Mouse (Mus musculus) yolk sac, embryonic 10.5 days (tissue): ENCODE data around the gene Ttl.
A peak's percentile ranks its signal among the peaks of the same experiment; 100 is the strongest.

Source experiments
- DNase-seq: peaks from one replicate; pipeline ENCODE4 v3.0.0-alpha.2; 2017; ENCODE audit warnings: low spot score

The Ttl gene

DNA sequence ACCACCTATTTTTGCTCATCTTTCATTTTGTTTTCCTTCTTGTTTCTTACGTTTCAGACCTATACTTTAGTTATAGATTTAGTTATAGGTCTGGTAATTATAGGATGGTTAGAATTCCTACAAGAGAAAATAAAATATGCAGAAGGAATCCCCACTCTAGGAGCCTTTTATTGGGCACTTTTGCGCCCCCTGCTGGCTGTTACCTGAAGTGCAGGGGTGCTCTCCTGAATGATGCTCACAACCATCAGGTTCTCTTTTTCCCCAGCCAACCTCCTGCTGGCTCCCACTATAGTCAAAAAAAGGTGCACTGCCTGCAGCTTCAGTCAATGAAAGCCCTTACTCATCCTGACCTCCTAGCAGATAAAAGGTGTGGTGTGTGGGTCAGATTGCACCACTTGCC is 19.2 kb downstream of the Ttl start:
- DNase-seq, result no peak

DNA sequence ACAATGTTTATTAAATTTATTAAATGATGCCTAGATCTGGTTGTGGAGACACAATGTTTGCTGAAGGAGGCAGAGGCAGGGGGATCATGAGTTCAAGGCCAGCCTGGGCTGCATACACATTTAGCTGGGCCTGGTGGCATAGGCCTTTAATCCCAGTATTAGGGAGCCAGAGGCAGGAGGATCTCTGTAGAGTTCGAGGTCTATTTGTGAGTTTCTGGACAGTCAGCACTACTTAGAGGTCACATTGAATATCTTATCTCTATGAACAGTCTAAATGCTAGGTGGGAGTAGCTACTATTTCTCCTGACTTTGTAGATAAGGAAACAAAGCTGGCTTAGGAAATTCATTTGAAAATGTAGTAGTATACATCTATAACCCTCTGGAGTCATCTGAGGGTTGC is 21.8 kb downstream of the Ttl start:
- no peak for DNase-seq

DNA sequence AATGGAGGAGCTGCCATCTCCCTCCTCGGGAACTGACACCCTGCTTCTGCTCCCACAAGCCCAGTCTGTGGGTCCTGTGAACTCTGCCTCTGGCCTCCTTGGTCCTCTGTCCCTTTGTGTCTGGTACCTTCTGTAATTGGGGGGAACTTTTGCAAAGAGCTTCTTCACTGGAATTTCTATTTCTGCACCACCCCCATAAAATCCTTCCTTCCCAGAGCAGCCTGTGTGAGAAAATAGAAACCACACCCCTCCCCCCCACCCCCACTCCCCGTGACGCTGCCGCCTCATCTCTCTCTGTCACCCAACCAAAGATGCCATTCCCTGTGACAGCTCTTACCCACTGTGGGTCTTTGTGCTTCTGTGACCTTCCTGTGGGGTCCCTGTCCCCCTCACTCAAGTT is 24.6 kb downstream of the Ttl start:
- DNase-seq, result no peak

DNA sequence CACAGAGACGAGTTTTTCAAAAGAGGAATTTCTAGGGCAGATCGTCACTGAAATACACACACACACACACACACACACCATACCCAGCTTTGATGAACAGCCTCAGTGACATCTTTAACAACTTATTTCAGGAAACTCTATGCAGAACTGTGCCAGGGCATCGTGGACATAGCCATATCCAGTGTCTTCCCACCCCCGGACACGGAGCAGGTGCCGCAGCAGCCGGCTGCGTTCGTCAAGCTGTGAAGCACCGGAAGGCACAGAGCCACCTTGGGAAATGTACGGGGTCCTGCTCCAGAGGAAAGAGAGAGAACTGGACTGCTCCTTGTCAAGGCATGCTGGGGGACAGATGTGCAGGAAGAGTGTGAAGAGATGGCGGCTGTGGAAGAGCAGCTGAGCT is 27.1 kb downstream of the Ttl start:
- no peak for DNase-seq

DNA sequence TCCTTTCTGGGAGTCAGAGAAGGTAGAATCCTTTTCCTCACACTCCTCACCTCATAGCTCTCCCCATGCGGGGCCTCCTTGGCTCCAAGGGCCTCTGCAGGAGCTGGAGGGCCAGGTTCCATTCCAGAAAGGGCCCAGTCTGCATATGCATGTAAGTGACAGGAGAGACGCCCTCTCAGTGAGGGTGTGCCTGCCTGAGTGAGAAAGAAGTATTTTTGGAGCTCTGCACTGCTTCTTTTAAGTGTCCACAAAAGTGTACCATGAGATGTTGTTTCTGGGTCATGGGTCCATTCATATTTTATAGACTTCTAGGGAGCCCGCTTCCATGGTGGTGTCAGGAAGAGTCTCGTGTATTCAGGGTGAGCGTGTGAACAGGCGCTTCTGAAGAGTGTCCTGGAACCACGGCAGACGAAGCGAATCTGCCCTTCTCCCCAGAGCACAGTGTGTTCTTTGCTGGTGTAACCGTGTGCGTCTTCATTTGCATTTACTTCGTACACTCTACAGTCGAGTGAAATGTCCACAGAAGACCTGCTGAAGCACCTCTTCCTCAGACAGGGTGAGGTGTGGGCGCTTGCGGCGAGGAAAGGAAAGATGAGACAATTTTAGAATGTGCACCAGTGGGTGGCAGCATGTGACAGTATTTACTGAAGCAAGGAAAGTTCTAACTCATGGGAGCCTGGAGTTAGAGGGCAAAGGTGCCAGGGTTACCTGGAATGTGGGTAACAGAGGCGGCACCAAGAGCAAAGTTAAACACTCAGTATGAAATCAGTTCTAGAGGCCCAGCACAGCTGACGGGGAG is 28.4 kb downstream of the Ttl start:
- no peak for DNase-seq

DNA sequence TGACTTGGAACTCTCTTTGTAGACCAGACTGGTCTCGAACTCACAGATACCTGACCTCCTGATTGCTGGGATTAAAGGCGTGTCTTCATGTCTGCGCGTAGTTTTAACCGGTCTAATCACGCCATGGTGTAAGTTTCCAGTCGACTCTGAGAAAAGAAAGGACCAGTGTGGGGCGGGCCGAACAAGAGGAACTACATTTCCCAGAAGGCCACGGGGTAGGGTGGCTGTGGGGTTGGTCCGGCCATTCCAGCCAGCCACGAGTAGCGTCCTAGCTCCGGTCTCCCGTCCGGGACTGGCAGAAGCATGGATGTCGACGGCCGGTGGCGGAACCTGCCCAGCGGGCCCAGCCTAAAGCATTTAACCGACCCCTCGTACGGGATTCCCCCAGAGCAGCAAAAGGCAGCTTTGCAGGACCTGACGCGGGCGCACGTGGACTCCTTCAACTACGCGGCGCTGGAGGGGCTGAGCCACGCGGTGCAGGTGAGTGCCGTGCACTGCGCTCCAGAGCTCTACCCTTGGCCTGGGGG is 35.1 kb downstream of the Ttl start, which contains the start of gene Polr1b:
TSS of gene Polr1b (plus strand) at position 212 of the 527 bp plus-strand sequence.
- peak; percentile 95 for DNase-seq

DNA sequence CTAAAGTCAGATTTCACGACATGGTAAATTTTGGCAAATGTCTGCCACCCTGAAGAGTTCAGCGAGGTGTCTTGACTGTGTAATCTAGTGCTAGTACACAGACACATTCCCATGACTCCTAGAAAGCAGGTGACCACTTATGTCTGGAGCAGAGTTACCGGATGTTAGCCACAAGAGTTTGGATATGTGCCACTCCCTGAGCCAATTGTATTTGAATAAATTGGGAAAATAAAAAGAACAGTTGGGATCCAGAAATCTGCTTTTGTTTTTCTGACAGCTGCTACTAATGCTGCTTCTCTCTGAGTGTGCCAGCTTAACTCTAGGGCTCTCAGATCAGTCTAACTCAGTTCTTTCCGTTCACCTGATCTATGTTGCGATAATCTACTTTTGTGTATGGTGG is 47.2 kb downstream of the Ttl start:
- DNase-seq, result no peak

DNA sequence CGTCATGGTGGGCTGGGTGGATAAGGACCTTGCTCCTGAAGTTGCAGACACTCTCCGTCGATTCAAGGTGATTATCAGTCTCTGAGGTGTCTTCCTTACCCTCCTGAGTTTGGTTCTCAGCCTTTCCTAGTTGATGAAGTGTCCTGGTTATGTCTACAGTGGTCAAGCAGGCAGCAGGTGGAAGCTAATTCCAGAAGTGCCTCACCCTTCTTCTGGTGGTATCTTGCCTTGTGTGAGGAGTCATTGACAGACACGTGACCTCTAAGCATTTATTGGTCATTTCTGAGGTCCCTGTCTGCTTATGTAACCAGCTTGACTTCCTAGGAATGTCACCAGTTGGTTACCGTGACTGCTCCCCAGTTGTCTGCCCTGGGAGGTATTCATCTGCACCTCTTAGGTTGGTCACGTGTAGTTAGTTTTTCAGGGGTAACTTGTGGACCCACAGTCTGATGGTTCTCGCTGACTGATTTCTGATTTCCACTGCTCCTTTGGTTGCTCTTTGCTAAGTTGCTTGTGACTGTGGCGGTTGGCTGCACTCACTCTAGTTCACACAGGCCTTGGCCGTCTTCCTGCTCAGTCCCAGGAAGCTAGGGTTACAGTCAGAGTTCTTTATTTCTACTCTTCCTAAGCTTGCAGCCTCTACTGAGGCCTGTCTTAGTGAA is 50.1 kb downstream of the Ttl start:
- DNase-seq, result no peak

DNA sequence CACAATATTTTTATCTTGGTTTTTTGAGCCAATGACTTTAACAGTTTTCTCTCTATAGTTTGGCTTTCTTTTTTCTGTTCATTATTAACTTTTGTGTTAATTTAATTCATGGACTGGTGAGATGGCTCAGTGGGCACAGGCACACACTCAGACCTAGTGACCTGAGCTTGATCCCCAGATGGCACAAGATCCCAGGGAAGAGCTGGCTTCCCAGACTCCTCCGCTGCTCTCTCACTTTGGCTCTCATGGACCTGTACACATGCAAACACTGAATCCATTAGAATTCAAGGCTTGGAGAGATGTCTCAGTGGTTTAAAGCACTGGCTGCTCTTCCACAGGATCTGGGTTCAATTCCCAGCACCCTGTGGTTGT is 50.6 kb downstream of the Ttl start:
- no peak for DNase-seq

DNA sequence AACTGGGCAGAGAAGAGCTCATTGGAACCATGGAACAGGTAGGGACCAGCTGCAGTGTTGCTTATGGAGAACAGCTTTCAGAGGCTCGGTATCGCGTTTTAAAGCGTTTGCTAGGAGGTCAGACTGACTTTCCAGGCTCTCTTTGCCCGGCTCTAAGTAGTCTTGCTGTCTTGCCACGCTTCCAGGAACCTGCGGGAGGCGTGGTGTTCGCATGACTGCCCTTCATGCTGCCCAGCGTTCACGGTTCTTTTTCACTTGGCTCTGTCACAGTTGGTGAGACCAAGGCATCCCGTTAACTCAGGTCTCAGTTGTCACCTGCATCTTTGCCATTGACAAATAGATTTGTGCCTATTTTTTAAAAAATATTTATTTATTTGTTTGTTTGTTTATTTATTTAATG is 52.3 kb downstream of the Ttl start:
- no peak for DNase-seq

DNA sequence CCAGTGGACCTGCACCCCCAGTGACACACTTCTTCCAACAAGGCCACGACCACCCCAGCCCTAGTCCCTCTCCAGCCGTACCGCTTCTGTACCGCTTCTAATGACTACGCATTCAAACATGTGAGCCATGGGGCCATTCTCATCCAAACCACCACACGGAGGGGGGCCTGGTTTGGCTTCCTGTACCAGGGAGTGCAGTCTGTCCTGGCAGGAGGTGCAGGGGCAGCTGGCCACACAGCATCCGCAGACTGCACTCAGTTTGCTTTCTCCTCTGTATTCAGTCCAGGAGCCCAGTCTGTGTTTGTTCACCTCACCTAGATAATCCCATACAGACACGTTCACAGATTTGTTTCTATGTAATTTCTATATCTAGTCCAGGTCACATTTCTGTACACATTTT is 56.2 kb downstream of the Ttl start:
- DNase-seq, result no peak

DNA sequence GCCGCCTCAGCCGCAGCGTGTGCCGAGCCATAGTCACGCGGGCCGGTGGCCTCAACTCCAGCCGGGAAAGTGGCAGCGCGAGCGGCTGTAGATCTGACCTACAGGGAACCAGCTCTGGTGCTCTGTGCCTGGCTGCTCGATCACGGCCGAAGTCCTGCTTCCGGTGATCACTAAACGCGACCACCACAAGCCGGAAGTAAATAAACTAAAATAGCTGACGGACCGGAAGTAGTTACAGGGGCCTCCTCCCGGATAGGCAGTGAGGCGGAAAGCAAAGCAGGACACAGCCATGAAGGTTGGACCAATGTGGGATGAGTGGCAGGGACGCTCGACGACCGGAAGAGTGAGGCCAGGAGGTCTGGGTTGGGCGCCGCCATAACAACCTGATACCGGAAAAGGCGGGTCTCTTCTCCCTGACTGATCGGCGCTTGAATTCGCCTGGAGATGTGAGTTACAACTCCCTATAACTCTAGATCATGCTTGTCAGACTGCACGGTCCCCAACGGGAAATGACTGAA is 63.7 kb downstream of the Ttl start, which contains the start of gene Chchd5:
TSS of gene Chchd5 (plus strand) at position 289 of the 518 bp plus-strand sequence.
- peak; percentile 97 for DNase-seq

DNA sequence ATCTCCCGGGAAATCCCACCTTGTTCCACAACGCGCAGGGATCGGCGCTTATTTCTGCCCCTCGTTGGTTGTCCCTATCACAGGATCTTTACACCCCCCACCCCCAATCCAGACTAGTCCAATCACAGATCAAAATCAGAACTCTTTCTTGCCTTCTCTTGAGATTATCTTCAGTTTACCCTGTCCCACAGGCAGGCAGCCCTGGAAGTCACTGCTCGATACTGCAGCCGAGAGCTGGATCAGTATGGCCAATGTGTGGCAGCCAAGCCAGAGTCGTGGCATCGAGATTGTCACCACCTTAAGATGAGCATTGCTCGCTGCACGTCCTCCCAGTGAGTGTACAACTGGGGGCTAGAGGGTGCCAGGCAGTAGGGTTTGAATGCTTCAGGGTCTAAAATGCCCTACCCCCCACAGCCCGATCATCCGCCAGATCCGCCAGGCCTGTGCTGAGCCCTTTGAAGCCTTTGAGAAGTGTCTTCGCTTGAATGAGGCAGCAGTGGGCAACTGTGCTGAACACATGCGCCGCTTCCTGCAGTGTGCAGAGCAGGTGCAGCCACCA is 64.3 kb downstream of the Ttl start:
- no peak for DNase-seq

DNA sequence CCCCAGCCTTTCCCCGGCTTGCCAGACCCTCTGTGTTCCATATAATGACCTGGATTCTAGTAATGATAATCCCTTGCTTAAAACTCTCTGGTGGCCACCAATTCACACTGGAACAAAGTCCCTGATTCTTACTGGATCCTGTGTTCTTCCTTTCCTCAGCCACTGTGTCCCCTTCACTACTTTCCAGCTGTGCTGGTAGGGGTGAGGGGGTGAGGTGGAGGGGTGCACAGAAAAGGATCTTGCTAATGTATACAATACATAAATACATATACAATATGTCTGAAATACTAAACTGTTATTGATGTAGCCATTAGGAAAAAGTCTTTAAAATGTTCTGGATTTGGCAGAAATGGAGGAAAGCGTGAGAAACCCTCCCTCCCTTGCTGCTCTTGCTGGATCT is 65.0 kb downstream of the Ttl start:
- DNase-seq, result no peak

DNA sequence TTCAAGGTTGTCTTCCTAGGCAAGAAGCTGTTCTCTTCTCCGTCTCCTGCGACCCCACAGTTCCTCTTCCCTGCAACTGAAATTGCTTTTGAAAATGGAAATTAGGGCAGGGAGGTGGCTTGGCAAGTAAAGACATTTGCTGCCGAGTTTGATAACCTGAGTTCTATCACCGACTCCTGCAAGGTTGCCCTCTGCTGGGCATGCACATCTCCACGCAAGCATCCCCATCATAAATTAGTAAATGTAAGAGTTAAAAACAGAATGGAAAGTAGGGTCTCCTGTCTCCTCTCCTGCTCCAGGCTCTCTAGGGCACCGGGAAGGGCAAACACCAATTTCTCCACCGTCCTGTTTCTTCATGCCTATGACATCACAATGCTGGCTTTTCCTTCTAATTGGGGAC is 66.5 kb downstream of the Ttl start:
- DNase-seq, result no peak

DNA sequence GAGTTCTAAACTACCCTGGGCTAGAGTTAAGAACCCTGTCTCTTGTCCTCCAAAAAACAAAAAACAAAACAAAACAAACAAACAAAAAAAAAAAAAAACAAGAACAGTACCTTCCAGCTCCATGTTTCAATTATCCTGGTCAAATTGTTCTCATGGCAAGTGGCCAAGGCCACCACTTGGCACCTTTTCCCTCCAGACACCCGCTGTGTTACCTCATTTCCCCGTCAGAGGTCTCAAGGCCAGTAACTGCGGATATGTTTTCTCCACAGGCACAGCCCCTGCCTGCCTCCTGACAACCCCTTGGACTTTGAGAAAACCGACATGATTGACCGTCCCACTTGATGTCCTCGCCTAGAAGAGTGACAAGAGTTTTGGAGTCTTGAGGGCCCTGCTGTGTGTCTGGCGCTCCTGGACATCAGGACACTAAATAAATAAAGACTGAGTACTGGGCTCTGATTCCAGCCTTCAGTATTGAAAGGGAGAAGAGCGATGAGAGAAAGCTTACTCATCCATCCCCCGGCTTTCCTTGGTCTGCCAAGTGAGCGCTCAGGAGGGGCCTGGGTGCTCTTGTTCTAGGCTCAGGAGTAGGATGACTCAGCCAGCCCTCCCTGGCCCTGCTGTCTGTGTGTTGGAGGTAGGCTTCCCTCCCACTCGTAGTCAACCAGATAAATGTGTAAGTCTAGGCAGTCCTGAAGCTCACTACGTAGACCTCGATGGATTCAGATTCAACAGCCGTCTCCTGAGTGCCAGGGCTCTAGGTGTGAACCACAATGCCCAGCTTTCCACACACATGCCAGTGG is 67.5 kb downstream of the Ttl start:
- DNase-seq, result no peak

DNA sequence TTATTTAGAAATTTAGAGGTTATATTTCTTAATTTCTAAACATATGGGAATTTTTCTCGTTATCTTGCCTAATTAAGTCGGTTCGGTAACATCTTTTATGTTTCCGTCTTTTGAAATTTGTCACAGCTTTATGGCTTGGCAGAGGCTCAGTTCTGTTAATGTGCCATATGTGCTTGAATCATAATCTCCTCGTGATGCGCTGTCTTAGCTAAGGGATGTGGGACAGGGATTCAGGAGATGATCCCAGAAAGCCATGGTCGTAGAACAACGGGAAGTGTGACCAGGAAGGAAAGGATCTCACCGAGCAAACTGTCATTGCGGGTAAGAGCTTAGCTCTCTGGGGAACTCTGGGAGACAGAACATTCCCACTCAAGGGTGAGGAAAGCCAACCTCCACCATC is 74.2 kb downstream of the Ttl start:
- DNase-seq, result no peak
